Mouse (Mus musculus) kidney, postnatal 0 days (tissue): ENCODE results near the gene Psmd3. TPM values are rescaled to one million over a fixed set of nuclear protein-coding genes. Genes with fewer than 3 reads are reported as not detected.
"Not testable (repeated sequence)": the region's sequence is repeated elsewhere in the genome, so short reads cannot be mapped to it uniquely, and the experiment has no call there.

ENCODE experiments used
- ATAC-seq: fragments of 200-750 bp; cut with Nextera tagmentation; replicated peaks from 2 replicates; pipeline ENCODE4 v1.8.0; 2017; ENCODE audit warnings: low read depth, moderate number of reproducible peaks, moderate TSS enrichment, moderate library complexity; ENCODE audit not compliant: low FRiP score
- DNase-seq: peaks from one replicate; pipeline ENCODE4 v3.0.0-alpha.2; 2016; ENCODE audit warnings: low spot score
- H3K27ac ChIP-seq: fragments of 300-500 bp; sonication (generic); 2 replicates; pipeline ENCODE4 v1.5.1; 2014; ENCODE audit warnings: mild to moderate bottlenecking
- H3K27me3 ChIP-seq: fragments of 300-500 bp; sonication (generic); 2 replicates; pipeline ENCODE4 v1.6.1; 2014; ENCODE audit warnings: low read length, mixed read lengths; ENCODE audit not compliant: insufficient read depth
- H3K36me3 ChIP-seq: fragments of 300-500 bp; sonication (generic); 2 replicates; pipeline ENCODE4 v1.6.1; 2014; ENCODE audit warnings: low read length, mixed read lengths; ENCODE audit not compliant: insufficient read depth
- H3K4me1 ChIP-seq: fragments of 300-500 bp; sonication (generic); replicated peaks from 2 replicates; pipeline ENCODE4 v1.6.1; 2014; ENCODE audit warnings: antibody characterized with exemption, low read length, mixed read lengths; ENCODE audit not compliant: insufficient read depth
- H3K4me2 ChIP-seq: fragments of 300-500 bp; sonication (generic); 2 replicates; pipeline ENCODE4 v1.6.1; 2014; ENCODE audit warnings: mild to moderate bottlenecking, low read length, moderate library complexity, mixed read lengths
- H3K4me3 ChIP-seq: fragments of 300-500 bp; sonication (generic); replicated peaks from 2 replicates; pipeline ENCODE4 v1.5.1; 2014; ENCODE audit warnings: low read depth, low read length
- H3K9ac ChIP-seq: fragments of 300-500 bp; sonication (generic); 2 replicates; pipeline ENCODE4 v1.6.1; 2014; ENCODE audit warnings: low read depth, low read length
- H3K9me3 ChIP-seq: fragments of 300-500 bp; sonication (generic); replicated peaks from 2 replicates; pipeline ENCODE4 v1.6.1; 2016; ENCODE audit warnings: low read length, inconsistent platforms, mixed read lengths
- CTCF ChIP-seq: IDR thresholded peaks from 2 replicates; pipeline ENCODE4 v1.5.1; 2016; ENCODE audit warnings: antibody characterized with exemption, low read depth, mild to moderate bottlenecking, moderate library complexity
- WGBS: fragments of 180-500 bp; shearing (Covaris S2); extraction: QIAGEN DNeasy Blood & Tissue Kit; methylation state at CpG from one replicate; pipeline ENCODE4 v1.1.7; 2014; 5-methylcytosine and 5-hydroxymethylcytosine counted together
- polyA plus RNA-seq: library from polyadenylated mRNA; unstranded; fragments of >200 nt; fragmentation: Nextera tagmentation; extraction: Ambion mirVana; gene quantifications from 2 replicates; pipeline ENCODE4 v1.2.1, GENCODE M21; 2015

Gene Psmd3
- polyA plus RNA-seq, 1 experiment from 2014 or later = 234 TPM

DNA sequence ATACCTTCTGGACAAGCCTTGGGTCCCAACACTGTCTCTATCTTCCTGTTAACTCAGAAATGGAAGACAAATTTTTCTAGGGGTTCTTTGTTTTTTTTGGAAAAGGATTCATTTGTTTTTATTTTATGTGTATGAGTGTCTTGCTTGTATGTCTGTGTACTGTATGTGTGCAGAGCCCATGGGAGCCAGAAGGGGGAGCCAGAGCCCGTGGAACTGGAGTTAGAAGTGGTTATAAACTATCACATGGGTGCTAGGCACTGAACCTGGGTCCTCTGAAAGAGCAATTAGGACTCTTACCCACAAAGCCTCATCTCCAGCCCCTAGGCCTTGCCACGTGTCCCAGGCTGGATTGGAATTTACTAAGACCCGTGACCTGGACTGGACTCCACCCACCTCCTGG is 51.7 kb downstream of the Psmd3 start:
- no peaks in the 10 kb centered on the region for H3K27me3 ChIP-seq
- no peak overlapping the region for H3K4me3 ChIP-seq
- no peaks in the 10 kb centered on the region for H3K36me3 ChIP-seq
- no peak for DNase-seq
- H3K9me3 ChIP-seq = no peaks in the 10 kb centered on the region
- H3K4me2 ChIP-seq = no peak overlapping the region
- no peak for ATAC-seq
- no peak overlapping the region for H3K9ac ChIP-seq
- 67% methylated on average over 3 of the region's 3 CpGs for WGBS
- H3K27ac ChIP-seq = no peak overlapping the region
- no peaks in the 10 kb centered on the region for H3K4me1 ChIP-seq
- peak; percentile 40; the same call in 1 of the 2 replicates for TF ChIP-seq CTCF

DNA sequence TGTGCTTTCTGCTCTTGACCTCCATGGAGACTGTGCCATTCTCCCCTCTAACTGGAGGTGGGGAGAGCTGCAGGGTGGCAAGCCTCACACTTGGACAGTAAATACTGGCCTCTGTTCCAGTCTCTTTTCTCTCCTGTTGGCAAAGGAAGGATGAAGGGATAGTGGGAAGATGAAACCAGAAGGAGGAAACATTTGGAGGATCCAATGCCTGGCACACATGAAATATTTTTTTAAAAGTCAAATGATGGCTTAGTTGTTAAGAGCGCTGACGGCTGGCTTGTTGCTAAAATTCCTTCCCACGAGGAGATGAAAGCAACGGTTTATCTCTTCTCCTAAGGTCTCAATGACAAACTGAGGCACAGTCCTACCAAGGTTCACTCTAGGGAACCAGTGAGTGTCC is 52.8 kb downstream of the Psmd3 start:
- no peak for ATAC-seq
- DNase-seq = no peak
- Histone ChIP-seq H3K36me3 (no peaks in the 10 kb centered on the region), H3K4me3 (no peak overlapping the region), H3K4me2 (no peak overlapping the region), H3K4me1 (peaks cover 4% of the 10 kb centered on the region; the same call in 1 of the 2 replicates), H3K9ac (no peak overlapping the region), H3K27ac (no peak overlapping the region), H3K27me3 (no peaks in the 10 kb centered on the region), H3K9me3 (no peaks in the 10 kb centered on the region)
- WGBS = 89% methylated on average over 4 of the region's 4 CpGs
- TF ChIP-seq CTCF = no peak

DNA sequence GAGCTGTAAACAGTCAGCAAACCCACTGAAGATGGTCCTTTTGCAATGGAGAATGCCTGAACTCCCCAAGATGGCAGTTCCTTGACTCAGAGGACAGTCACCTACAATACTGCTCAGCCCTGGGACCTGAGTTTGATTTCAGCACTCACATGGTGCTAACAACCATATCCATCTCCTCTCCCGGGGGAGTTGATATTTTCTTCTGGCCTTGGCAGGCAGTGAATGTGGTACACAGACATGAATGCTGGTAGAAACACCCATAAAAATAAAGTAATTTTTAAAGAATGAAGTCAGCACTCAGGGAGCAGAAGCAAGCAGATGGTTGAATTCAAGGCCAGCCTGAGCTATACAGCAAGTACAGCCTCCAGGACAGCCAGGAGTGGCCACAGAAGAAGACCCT is 53.8 kb downstream of the Psmd3 start:
- ATAC-seq (no peak), DNase-seq (no peak)

GRCm38 (mm10) chr11:98737220-98737619 is 54.9 kb downstream of the Psmd3 start:
- WGBS = 92% methylated on average over 2 of the region's 2 CpGs
- H3K27me3 ChIP-seq, H3K9ac ChIP-seq, H3K9me3 ChIP-seq, H3K27ac ChIP-seq, H3K4me2 ChIP-seq, H3K4me3 ChIP-seq, H3K36me3 ChIP-seq, ATAC-seq, DNase-seq: not testable (repeated sequence)
- H3K4me1 ChIP-seq = peaks cover 15% of the 10 kb centered on the region

More for the DNA sequence above, 53.8 kb downstream of the Psmd3 start:
- no peak overlapping the region for H3K27ac ChIP-seq
- H3K9me3 ChIP-seq = no peaks in the 10 kb centered on the region
- no peak overlapping the region for H3K9ac ChIP-seq
- no peaks in the 10 kb centered on the region for H3K27me3 ChIP-seq
- no peaks in the 10 kb centered on the region for H3K36me3 ChIP-seq
- WGBS = 93% methylated on average over 1 of the region's 1 CpGs
- no peak overlapping the region for H3K4me3 ChIP-seq
- peaks cover 13% of the 10 kb centered on the region for H3K4me1 ChIP-seq
- no peak overlapping the region for H3K4me2 ChIP-seq
- no peak for TF ChIP-seq CTCF

DNA sequence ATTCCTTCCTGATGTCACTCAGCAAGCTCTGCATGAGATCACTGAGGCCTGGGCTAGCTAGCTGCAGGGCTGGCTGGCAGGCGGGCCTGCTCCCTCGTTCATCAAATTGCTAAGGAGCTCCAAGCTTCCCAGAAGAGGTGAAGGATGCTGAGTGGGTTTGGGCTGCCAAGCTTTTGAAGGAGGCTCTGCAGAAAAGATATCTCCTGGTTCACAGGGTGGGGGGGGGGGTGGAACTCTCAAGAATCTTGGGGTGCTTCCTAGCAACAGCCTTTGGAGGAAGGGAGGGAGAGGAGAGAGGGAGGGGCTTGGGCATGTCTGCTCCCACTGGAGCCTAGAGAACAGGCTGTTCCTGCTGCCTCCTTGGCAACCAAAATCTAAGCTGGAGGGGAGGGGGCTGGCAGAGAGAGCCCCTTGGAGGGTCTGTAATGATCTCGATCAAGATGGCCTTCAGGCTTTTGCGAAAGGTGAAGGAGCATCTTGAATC is 56.1 kb downstream of the Psmd3 start:
- H3K9ac ChIP-seq = no peak overlapping the region
- H3K36me3 ChIP-seq = no peaks in the 10 kb centered on the region
- WGBS = 61% methylated on average over 4 of the region's 4 CpGs
- no peak for TF ChIP-seq CTCF
- H3K9me3 ChIP-seq = no peaks in the 10 kb centered on the region
- no peak overlapping the region for H3K4me2 ChIP-seq
- DNase-seq (no peak), ATAC-seq (no peak)
- H3K27me3 ChIP-seq = no peaks in the 10 kb centered on the region
- H3K27ac ChIP-seq = no peak overlapping the region
- peaks cover 23% of the 10 kb centered on the region for H3K4me1 ChIP-seq
- no peak overlapping the region for H3K4me3 ChIP-seq

DNA sequence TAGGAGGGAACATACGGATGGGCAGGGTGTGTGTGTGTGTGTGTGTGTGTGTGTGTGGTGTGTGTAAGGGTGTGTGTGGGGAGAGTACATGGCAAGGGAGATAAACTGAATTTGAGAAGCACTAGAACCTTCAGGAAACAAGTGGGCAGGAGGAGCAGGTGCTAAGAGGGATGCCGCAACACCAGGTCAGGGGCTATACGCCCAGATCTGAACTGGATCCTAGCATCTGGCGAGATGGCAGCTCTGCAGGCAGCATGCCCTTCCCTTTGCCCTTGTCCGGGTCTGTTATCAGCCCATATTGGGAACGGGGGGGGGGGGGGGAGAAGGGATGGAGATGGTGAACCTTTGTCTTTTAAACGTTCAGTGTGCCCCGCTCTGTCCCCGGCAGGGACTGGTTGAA is 56.6 kb downstream of the Psmd3 start:
- Histone ChIP-seq H3K4me3 (no peak overlapping the region), H3K27ac (no peak overlapping the region), H3K4me1 (peaks cover 28% of the 10 kb centered on the region), H3K9me3 (no peaks in the 10 kb centered on the region), H3K36me3 (no peaks in the 10 kb centered on the region), H3K4me2 (no peak overlapping the region), H3K27me3 (no peaks in the 10 kb centered on the region), H3K9ac (no peak overlapping the region)
- TF ChIP-seq CTCF = no peak
- ATAC-seq = no peak
- no peak for DNase-seq
- WGBS = 70% methylated on average over 9 of the region's 9 CpGs

DNA sequence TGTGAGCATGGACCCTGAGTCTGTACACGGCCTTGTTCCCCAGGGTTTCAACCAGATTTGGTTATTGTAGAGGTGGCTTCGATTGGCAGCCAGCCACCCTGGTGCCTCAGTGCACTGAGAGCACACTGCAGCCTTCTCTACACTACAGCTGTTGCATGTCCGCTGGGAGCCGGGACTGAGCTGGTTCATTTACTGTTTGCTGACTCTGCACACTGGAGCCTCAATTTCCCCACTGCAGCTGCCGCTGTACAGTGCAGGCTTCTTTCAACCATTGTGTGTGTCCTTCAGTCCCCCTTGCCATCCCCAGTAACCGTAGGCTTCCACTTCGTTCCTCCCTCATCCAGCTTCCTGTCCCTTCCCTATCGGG is 57.7 kb downstream of the Psmd3 start:
- H3K9ac ChIP-seq = peak overlapping the region; percentile 90
- WGBS = 8% methylated on average over 8 of the region's 8 CpGs
- TF ChIP-seq CTCF = no peak
- ATAC-seq = no peak
- no peak for DNase-seq
- peak overlapping the region; percentile 95 for H3K27ac ChIP-seq
- H3K36me3 ChIP-seq = no peaks in the 10 kb centered on the region
- no peaks in the 10 kb centered on the region for H3K27me3 ChIP-seq
- H3K4me2 ChIP-seq = peak overlapping the region; percentile 84
- no peaks in the 10 kb centered on the region for H3K9me3 ChIP-seq
- H3K4me3 ChIP-seq = peak overlapping the region; percentile 97
- H3K4me1 ChIP-seq = peaks cover 38% of the 10 kb centered on the region
